Mouse (Mus musculus): Measurements from ENCODE around the gene Adamts17.

DNA sequence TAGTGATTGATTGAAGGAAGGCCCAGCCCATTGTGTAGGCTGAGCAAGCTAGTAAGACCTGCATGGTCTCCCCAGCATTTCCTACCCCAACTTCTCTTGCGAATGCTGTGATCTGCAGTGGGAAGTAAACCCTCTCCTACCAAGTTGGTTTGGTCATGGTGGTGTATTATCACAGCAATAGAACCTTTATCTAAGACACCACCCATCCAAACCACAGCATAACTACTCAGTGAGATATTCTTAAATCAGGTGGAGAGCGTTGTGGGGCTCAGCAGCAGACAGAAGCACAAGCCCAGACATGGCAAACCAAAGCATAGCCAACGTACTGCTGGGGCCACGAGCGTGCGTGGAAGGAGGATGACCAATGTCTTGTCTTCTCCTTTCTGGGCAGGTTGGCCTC lies 9.8 kb downstream of the Adamts17 start:
- TF ChIP-seq ZNF384 (IDR thresholded peaks at IDR 0.05; ENCODE audit: low read depth, low read length) (no peak), CTCF (conservative IDR thresholded peaks at IDR 0.05 in 1 of 2, IDR thresholded peaks at IDR 0.05 in 1 of 2; ENCODE audit: low read depth in 2 of 2, low read length in 2 of 2) (no peak), POLR2A (IDR thresholded peaks at IDR 0.05; ENCODE audit: low read depth, low read length) (no peak), ZKSCAN1 (IDR thresholded peaks at IDR 0.05; ENCODE audit: borderline replicate concordance, low read depth, low read length) (no peak)
